Mouse (Mus musculus): Measurements from ENCODE around the gene Pdlim7. TPM values are rescaled to one million over a fixed set of nuclear protein-coding genes. Genes with fewer than 3 reads are reported as not detected.

Pdlim7 gene
- total and polyA plus RNA-seq, 3 experiments: 8.7 to 32.5 (median 11.2) TPM

GRCm38 (mm10) chr13:55522730-55523129 lies 9.3 kb upstream of the Pdlim7 start:
- H3K79me2 ChIP-seq (replicated peaks; ENCODE audit: control insufficient read depth, extremely low read depth, insufficient read depth, poor library complexity, severe bottlenecking): peaks cover 2% of the 10 kb centered on the region; the same call in 1 of the 2 replicates
- peaks cover 8% of the 10 kb centered on the region for H3K9me3 ChIP-seq (replicated peaks; ENCODE audit: low read length)
- TF ChIP-seq ELF1 (IDR thresholded peaks at IDR 0.05; ENCODE audit: low read depth, low read length) (no peak), UBTF (IDR thresholded peaks at IDR 0.05; ENCODE audit: low read depth, low read length) (no peak), POLR2A (IDR thresholded peaks at IDR 0.05; ENCODE audit: low read depth, low read length) (no peak), NELFE (IDR thresholded peaks at IDR 0.05; ENCODE audit: low read depth, low read length) (no peak), JUN (IDR thresholded peaks at IDR 0.05; ENCODE audit: insufficient read depth, low read depth, low read length) (no peak), MAFK (IDR thresholded peaks at IDR 0.05; ENCODE audit: insufficient replicate concordance, low read length) (no peak), PAX5 (IDR thresholded peaks at IDR 0.05; ENCODE audit: low read length) (no peak), RCOR1 (conservative IDR thresholded peaks at IDR 0.05; ENCODE audit: low read depth, low read length) (no peak), ZNF384 (IDR thresholded peaks at IDR 0.05; ENCODE audit: low read depth, low read length) (no peak), ETS1 (conservative IDR thresholded peaks at IDR 0.05; ENCODE audit: low read depth, low read length) (no peak), USF2 (conservative IDR thresholded peaks at IDR 0.05; ENCODE audit: low read depth, low read length) (no peak), CTCF (conservative IDR thresholded peaks at IDR 0.05 in 1 of 2, IDR thresholded peaks at IDR 0.05 in 1 of 2; ENCODE audit: low read depth in 2 of 2, low read length in 2 of 2) (no peak), ZKSCAN1 (IDR thresholded peaks at IDR 0.05; ENCODE audit: borderline replicate concordance, low read depth, low read length) (no peak), MEF2A (IDR thresholded peaks at IDR 0.05; ENCODE audit: borderline replicate concordance, low read depth, low read length) (no peak), HCFC1 (IDR thresholded peaks at IDR 0.05; ENCODE audit: low read depth, low read length) (no peak), ZMIZ1 (IDR thresholded peaks at IDR 0.05; ENCODE audit: low read depth, low read length) (no peak), SIN3A (IDR thresholded peaks at IDR 0.05; ENCODE audit: low read length) (no peak), USF1 (IDR thresholded peaks at IDR 0.05; ENCODE audit: low read depth, low read length) (no peak), MAZ (IDR thresholded peaks at IDR 0.05; ENCODE audit: low read depth, low read length) (no peak)
- no peak overlapping the region for H3K4me3 ChIP-seq (replicated peaks in 1 of 3; ENCODE audit: low read depth in 2 of 3, low read length in 2 of 3, poor library complexity in 1 of 3)
- DNase-seq (ENCODE audit: extremely low read depth): no peak
- H3K27me3 ChIP-seq (replicated peaks): no peaks in the 10 kb centered on the region
- no peak overlapping the region for H3K9ac ChIP-seq (ENCODE audit: insufficient read depth, low read depth)
- H3K4me2 ChIP-seq (ENCODE audit: insufficient read depth, low read depth, poor library complexity, severe bottlenecking): no peak overlapping the region
- in situ Hi-C loops (cut with MboI; ENCODE audit: low pct_ligation_motif_present, low pct_unique_long_range_greater_than_20kb, low sequenced_read_pairs) (loop anchor here (5.0 kb wide), 1 partner anchor 115 kb away; no protein-coding TSS in a partner anchor), dilution Hi-C loops (cut with MboI; ENCODE audit: extremely low pct_ligation_motif_present, extremely low pct_unique_long_range_greater_than_20kb, low sequenced_read_pairs) (no loop called here)
- H3K36me3 ChIP-seq (replicated peaks in 1 of 2; ENCODE audit: control insufficient read depth in 1 of 2, insufficient read depth in 1 of 2, low read length in 1 of 2): peaks cover 37 to 43% of the 10 kb centered on the region in 2 experiments
- no peak overlapping the region for H3K27ac ChIP-seq (ENCODE audit: insufficient read depth, low read depth)
- peaks cover 17 to 31% of the 10 kb centered on the region in 2 experiments for H3K4me1 ChIP-seq (ENCODE audit: control insufficient read depth in 1 of 2, insufficient read depth in 2 of 2)

GRCm38 (mm10) chr13:55519606-55520005 lies 6.1 kb upstream of the Pdlim7 start:
- in situ Hi-C loops (cut with MboI; ENCODE audit: low pct_ligation_motif_present, low pct_unique_long_range_greater_than_20kb, low sequenced_read_pairs): loop anchor here (5.0 kb wide), 2 partner anchors 42 to 112 kb away; no protein-coding TSS in a partner anchor
- dilution Hi-C loops (cut with MboI; ENCODE audit: extremely low pct_ligation_motif_present, extremely low pct_unique_long_range_greater_than_20kb, low sequenced_read_pairs): no loop called here
- H3K36me3 ChIP-seq (replicated peaks in 1 of 2; ENCODE audit: control insufficient read depth in 1 of 2, insufficient read depth in 1 of 2, low read length in 1 of 2): peaks cover 22 to 26% of the 10 kb centered on the region in 2 experiments
- H3K4me2 ChIP-seq (ENCODE audit: insufficient read depth, low read depth, poor library complexity, severe bottlenecking): no peak overlapping the region
- H3K4me1 ChIP-seq (ENCODE audit: control insufficient read depth in 1 of 2, insufficient read depth in 2 of 2): peaks cover 0 to 11% of the 10 kb centered on the region in 2 experiments; a peak in 3 of 4 replicates
- H3K27ac ChIP-seq (ENCODE audit: insufficient read depth, low read depth): no peak overlapping the region
- no peak for DNase-seq (ENCODE audit: extremely low read depth)
- no peak overlapping the region for H3K9ac ChIP-seq (ENCODE audit: insufficient read depth, low read depth)
- peaks cover 8% of the 10 kb centered on the region for H3K9me3 ChIP-seq (replicated peaks; ENCODE audit: low read length)
- peaks cover 6% of the 10 kb centered on the region for H3K27me3 ChIP-seq (replicated peaks)
- H3K4me3 ChIP-seq (replicated peaks in 1 of 3; ENCODE audit: low read depth in 2 of 3, low read length in 2 of 3, poor library complexity in 1 of 3): no peak overlapping the region
- no peaks in the 10 kb centered on the region for H3K79me2 ChIP-seq (replicated peaks; ENCODE audit: control insufficient read depth, extremely low read depth, insufficient read depth, poor library complexity, severe bottlenecking)
- TF ChIP-seq EP300 (IDR thresholded peaks at IDR 0.05; ENCODE audit: low read length) (peak; percentile 72), UBTF (IDR thresholded peaks at IDR 0.05; ENCODE audit: low read depth, low read length) (no peak), JUN (IDR thresholded peaks at IDR 0.05; ENCODE audit: insufficient read depth, low read depth, low read length) (peak; percentile 20; the same call in 1 of the 2 replicates), MAFK (IDR thresholded peaks at IDR 0.05; ENCODE audit: insufficient replicate concordance, low read length) (0 out of 2 replicates have a peak, but pooled peaks have one; percentile 38), KAT2A (IDR thresholded peaks at IDR 0.05; ENCODE audit: insufficient replicate concordance, low read length) (no peak), BHLHE40 (IDR thresholded peaks at IDR 0.05; ENCODE audit: low read depth, low read length) (peak; percentile 77), IRF4 (IDR thresholded peaks at IDR 0.05; ENCODE audit: low read depth, low read length) (peak; percentile 75), ZC3H11A (IDR thresholded peaks at IDR 0.05; ENCODE audit: low read depth, low read length) (no peak)

Data from CH12.LX (cell line).